Mouse (Mus musculus) erythroblast, embryonic 14.5 days (primary cell): ENCODE results near the gene Kcnj1. TPM values are rescaled to one million over a fixed set of nuclear protein-coding genes. Genes with fewer than 3 reads are reported as not detected.

ENCODE experiments used
- H3K27me3 ChIP-seq: 2 replicates; pipeline ENCODE4 v1.6.1; 2012; ENCODE audit warnings: inconsistent platforms; ENCODE audit not compliant: control insufficient read depth
- H3K36me3 ChIP-seq: 2 replicates; pipeline ENCODE4 v1.6.1; 2012; ENCODE audit warnings: mild to moderate bottlenecking, inconsistent platforms; ENCODE audit not compliant: control insufficient read depth
- H3K4me1 ChIP-seq: 2 replicates; pipeline ENCODE4 v1.6.1; 2012; ENCODE audit warnings: inconsistent platforms; ENCODE audit not compliant: control insufficient read depth
- H3K4me3 ChIP-seq: replicated peaks from 2 replicates; pipeline ENCODE3; 2012; ENCODE audit warnings: moderate library complexity, mild to moderate bottlenecking, inconsistent platforms
- H3K9me3 ChIP-seq: 2 replicates; pipeline ENCODE4 v1.6.1; 2012; ENCODE audit warnings: low read length, inconsistent platforms, mixed read lengths; ENCODE audit not compliant: control insufficient read depth
- GATA1 ChIP-seq: IDR thresholded peaks from 2 replicates; pipeline ENCODE4 v1.6.1; 2012; ENCODE audit warnings: low read length, inconsistent platforms, mixed read lengths
- TAL1 ChIP-seq: IDR thresholded peaks from 3 replicates; pipeline ENCODE4 v1.6.1; 2012; ENCODE audit warnings: low read length, inconsistent platforms, mixed read lengths
- polyA plus RNA-seq: library from polyadenylated mRNA; stranded (reverse); fragments of >175 nt; gene quantifications from 2 replicates; pipeline ENCODE4 v1.2.3, GENCODE M21; 2012

The Kcnj1 gene
- polyA plus RNA-seq, 1 experiment, result not detected

DNA sequence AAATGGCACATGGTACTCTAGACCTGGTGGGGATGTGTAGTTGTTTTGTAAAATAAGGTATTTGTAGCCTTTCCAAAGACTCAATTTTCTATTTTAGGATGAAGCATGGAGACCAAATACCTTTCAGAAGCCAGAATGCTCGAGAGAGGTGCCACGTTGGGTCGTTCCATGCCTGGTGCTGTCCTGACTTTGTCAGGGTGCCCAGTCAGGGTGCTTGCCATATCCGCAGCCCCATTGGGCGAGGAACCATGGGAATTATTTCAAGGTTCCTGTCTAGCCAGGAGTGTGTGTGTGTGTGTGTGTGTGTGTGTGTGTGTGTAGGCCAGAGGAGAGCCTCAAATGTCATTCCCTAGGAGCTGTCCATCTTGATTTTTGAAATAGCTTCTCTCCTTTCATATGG lies 38.4 kb downstream of the Kcnj1 start:
- H3K4me3 ChIP-seq, result no peak overlapping the region
- H3K4me1 ChIP-seq, result no peaks in the 10 kb centered on the region
- peaks cover 34% of the 10 kb centered on the region for H3K27me3 ChIP-seq
- no peaks in the 10 kb centered on the region for H3K36me3 ChIP-seq
- TF ChIP-seq TAL1 (no peak), GATA1 (no peak)
- H3K9me3 ChIP-seq, result no peaks in the 10 kb centered on the region

- no peaks in the 10 kb centered on the region for H3K4me1 ChIP-seq
- no peaks in the 10 kb centered on the region for H3K9me3 ChIP-seq
- TF ChIP-seq GATA1, result no peak
- TF ChIP-seq TAL1, result no peak
- H3K4me3 ChIP-seq, result no peak overlapping the region
- H3K27me3 ChIP-seq, result peaks cover 34% of the 10 kb centered on the region
- no peaks in the 10 kb centered on the region for H3K36me3 ChIP-seq
These were observed 39.2 kb downstream of the Kcnj1 start for GRCm38 (mm10) chr9:32411507-32411906.

- Histone ChIP-seq H3K27me3 (peaks cover 25% of the 10 kb centered on the region), H3K4me3 (no peak overlapping the region), H3K36me3 (no peaks in the 10 kb centered on the region), H3K4me1 (no peaks in the 10 kb centered on the region), H3K9me3 (no peaks in the 10 kb centered on the region)
- TF ChIP-seq GATA1 (no peak), TAL1 (no peak)
These were observed 40.7 kb downstream of the Kcnj1 start for GRCm38 (mm10) chr9:32412836-32413580.

- Histone ChIP-seq H3K4me1 (no peaks in the 10 kb centered on the region), H3K9me3 (no peaks in the 10 kb centered on the region), H3K27me3 (peaks cover 5% of the 10 kb centered on the region), H3K4me3 (no peak overlapping the region), H3K36me3 (no peaks in the 10 kb centered on the region)
- TF ChIP-seq TAL1 (no peak), GATA1 (no peak)
These were observed 42.7 kb downstream of the Kcnj1 start for GRCm38 (mm10) chr9:32414956-32415355.

- Histone ChIP-seq H3K27me3 (no peaks in the 10 kb centered on the region), H3K36me3 (no peaks in the 10 kb centered on the region), H3K4me1 (no peaks in the 10 kb centered on the region), H3K9me3 (no peaks in the 10 kb centered on the region), H3K4me3 (no peak overlapping the region)
- TF ChIP-seq TAL1, result no peak
- TF ChIP-seq GATA1, result no peak
These were observed 43.7 kb downstream of the Kcnj1 start for GRCm38 (mm10) chr9:32415952-32416351.

DNA sequence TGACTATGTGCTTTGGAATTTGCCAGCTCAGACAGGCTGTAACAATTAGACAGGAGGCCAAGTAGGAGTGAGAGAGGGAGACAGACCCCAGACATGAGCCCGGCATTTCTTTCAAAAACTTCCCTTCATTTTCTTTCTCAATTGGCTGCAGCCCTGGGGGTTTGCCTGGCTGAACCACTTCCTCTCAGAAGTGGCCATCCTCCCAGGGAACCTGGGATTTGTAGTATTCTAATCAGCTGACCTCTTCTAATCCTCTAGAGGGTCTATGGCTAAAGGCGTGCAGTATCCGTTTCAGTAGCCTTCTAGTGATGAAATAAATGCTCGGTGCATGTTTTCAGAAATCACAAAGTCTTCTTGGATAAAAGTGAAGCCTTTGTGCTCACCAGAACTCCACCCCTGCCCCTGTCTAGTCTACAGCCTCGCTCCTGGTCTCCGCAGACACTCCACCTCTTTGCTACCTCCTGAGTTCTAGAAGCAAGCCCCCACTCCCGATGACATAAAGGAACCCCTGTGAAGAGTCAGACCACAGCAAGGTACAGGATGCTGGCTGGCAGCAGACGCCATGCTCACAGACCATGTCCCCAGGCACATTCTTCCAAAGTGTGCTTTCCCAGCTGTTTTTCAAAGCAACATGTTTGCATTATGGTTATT lies 45.3 kb downstream of the Kcnj1 start:
- Histone ChIP-seq H3K4me3 (no peak overlapping the region), H3K4me1 (no peaks in the 10 kb centered on the region), H3K9me3 (no peaks in the 10 kb centered on the region), H3K36me3 (no peaks in the 10 kb centered on the region), H3K27me3 (no peaks in the 10 kb centered on the region)
- no peak for TF ChIP-seq TAL1
- TF ChIP-seq GATA1, result no peak

GRCm38 (mm10) chr9:32420711-32421110 lies 48.4 kb downstream of the Kcnj1 start:
- no peaks in the 10 kb centered on the region for H3K27me3 ChIP-seq

DNA sequence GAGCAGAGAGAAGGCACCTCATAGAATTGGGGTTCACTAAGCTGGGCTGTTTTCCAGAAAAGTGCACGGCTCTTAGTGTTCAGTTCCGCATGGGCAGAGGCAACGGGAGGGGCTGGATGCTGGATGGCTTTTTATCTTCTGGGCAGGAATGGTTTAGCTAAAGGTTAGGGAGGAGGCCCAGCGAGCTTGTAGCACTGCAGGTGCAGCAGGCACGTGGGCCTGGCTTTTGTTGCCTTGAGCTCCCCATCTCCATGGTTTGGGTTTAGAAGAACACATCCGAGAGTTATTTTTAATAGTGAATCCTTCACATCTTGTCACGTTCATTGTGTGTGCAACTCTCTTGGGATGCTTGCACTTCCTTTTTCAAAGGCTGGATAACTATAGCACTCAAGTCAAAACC lies 53.0 kb downstream of the Kcnj1 start:
- TF ChIP-seq TAL1, result no peak
- no peak for TF ChIP-seq GATA1
- Histone ChIP-seq H3K4me3 (no peak overlapping the region), H3K27me3 (no peaks in the 10 kb centered on the region), H3K4me1 (no peaks in the 10 kb centered on the region), H3K9me3 (no peaks in the 10 kb centered on the region), H3K36me3 (no peaks in the 10 kb centered on the region)

More at GRCm38 (mm10) chr9:32420711-32421110, 48.4 kb downstream of the Kcnj1 start:
- TF ChIP-seq TAL1, result no peak
- no peak for TF ChIP-seq GATA1
- Histone ChIP-seq H3K4me1 (no peaks in the 10 kb centered on the region), H3K36me3 (no peaks in the 10 kb centered on the region), H3K9me3 (no peaks in the 10 kb centered on the region), H3K4me3 (no peak overlapping the region)

GRCm38 (mm10) chr9:32431061-32431460 lies 58.8 kb downstream of the Kcnj1 start:
- Histone ChIP-seq H3K27me3 (no peaks in the 10 kb centered on the region), H3K9me3 (no peaks in the 10 kb centered on the region), H3K36me3 (no peaks in the 10 kb centered on the region), H3K4me1 (no peaks in the 10 kb centered on the region), H3K4me3 (no peak overlapping the region)
- no peak for TF ChIP-seq GATA1
- TF ChIP-seq TAL1, result no peak
